ENCODE assay signal across 14 mouse cellular contexts in the genomic region with DNA sequence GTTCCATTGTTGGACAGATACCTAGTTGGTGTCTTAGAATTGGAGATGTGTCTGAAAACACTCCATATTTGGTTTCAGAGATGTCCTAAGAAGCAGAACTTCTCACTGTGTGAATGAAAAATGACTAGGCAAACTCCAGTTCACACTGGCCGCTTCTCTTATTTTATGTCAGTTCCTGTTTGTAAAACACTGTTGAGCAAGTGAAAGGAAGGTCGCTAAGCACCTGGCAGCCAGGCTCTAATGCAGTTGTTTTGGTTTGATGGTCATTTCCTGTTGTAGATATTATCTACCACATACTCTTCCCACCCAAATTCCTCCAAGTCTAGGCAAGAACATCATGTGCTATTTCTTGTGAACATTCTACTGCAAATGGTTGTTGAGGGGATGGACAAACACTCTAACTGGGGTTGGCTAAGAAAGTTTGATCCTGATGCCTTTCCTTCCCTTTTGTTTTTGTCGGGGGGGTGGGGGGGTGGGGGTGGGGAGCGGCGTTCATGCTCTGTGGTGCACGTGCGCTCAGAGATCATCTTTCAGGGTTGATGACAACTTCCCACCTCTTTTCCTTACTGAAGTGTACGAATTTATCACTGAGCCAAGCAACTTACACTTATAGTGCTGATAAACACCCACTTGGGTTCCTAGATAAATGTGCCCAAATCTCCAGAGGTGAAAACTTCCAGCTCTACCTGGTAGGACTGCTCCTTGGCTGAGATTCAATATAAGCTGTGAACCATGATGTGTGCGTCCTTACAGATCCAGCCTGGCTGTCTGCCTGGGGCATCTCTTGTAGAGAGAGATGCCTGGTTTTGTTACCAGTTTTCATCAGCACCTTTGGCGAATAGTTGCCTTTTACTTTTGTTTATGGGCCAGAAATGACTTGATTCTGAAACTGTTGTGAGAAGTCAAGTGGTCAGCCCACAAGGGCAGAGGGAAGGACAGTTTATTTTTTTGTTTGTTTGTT. TPM values are rescaled to one million over a fixed set of nuclear protein-coding genes. Genes with fewer than 3 reads are reported as not detected.
DNase-seq lines count a peak whose midpoint lies in the region; ATAC-seq and TF ChIP-seq lines count a peak whose summit lies in the region.
"Had no signal": no experiment of that assay in that cellular context is flagged by ENCODE, and none has a peak within 500 bp of the region (broad histone marks: within the 10 kb centered on the region; RNA-seq: fewer than 3 reads in every experiment).

No protein-coding gene starts in this region.

- DNase-seq in heart, adult 9 months (ENCODE audit: low spot score in 2 of 2) = peak; percentile 36 to 61
- no peak for DNase-seq in heart, postnatal 36 days
- DNase-seq in thymus, postnatal 14 days = peak; percentile 24
- no peak for DNase-seq in thymus, postnatal 10 days (ENCODE audit: low spot score in 2 of 2)
- peak; percentile 18 for DNase-seq in lung, postnatal 14 days
- DNase-seq in forebrain, postnatal 0 days = no peak
- no peak for DNase-seq in forebrain, embryonic 14.5 days (ENCODE audit: low spot score)
- no peak for DNase-seq in neural tube, embryonic 10.5 days (ENCODE audit: extremely low spot score, low spot score)
- DNase-seq: adrenal gland, postnatal 14 days; cerebellum, postnatal 14 days; kidney, postnatal 10 days; midbrain, embryonic 14.5 days had no signal

- H3K9ac ChIP-seq in forebrain, postnatal 0 days = no peak overlapping the region
- H3K9ac ChIP-seq in forebrain, embryonic 14.5 days (ENCODE audit: low read length) = no peak overlapping the region

- H3K36me3 ChIP-seq in forebrain, postnatal 0 days (ENCODE audit: insufficient read depth) = peaks cover 15% of the 10 kb centered on the region
- H3K36me3 ChIP-seq in forebrain, embryonic 14.5 days (ENCODE audit: control insufficient read depth, insufficient read depth, low read length) = peaks cover 14% of the 10 kb centered on the region

- H3K9me3 ChIP-seq in forebrain, postnatal 0 days (ENCODE audit: low read length) = no peaks in the 10 kb centered on the region
- H3K9me3 ChIP-seq in forebrain, embryonic 14.5 days (replicated peaks; ENCODE audit: control insufficient read depth, low read length) = no peaks in the 10 kb centered on the region
- H3K9me3 ChIP-seq: heart, embryonic 10.5 days had no signal

- H3K4me2 ChIP-seq in forebrain, postnatal 0 days (ENCODE audit: low read depth) = no peak overlapping the region
- H3K4me2 ChIP-seq in forebrain, embryonic 14.5 days (ENCODE audit: low read length) = no peak overlapping the region

- no peak overlapping the region for H3K4me3 ChIP-seq in forebrain, postnatal 0 days (ENCODE audit: low read depth, low read length)
- no peak overlapping the region for H3K4me3 ChIP-seq in forebrain, embryonic 14.5 days (ENCODE audit: low read depth, low read length)

- no peaks in the 10 kb centered on the region for H3K27me3 ChIP-seq in forebrain, postnatal 0 days (ENCODE audit: insufficient read depth, low read length)
- H3K27me3 ChIP-seq in forebrain, embryonic 14.5 days (replicated peaks; ENCODE audit: control insufficient read depth, insufficient read depth, low read length) = no peaks in the 10 kb centered on the region

- ATAC-seq in forebrain, postnatal 0 days = no peak
- ATAC-seq in forebrain, embryonic 14.5 days = no peak

- peaks cover 9% of the 10 kb centered on the region; the same call in 1 of the 2 replicates for H3K4me1 ChIP-seq in forebrain, postnatal 0 days (ENCODE audit: insufficient read depth)
- peaks cover 22% of the 10 kb centered on the region for H3K4me1 ChIP-seq in forebrain, embryonic 14.5 days (ENCODE audit: control insufficient read depth, insufficient read depth, low read length)

- H3K27ac ChIP-seq in forebrain, postnatal 0 days (ENCODE audit: low read depth, low read length) = no peak overlapping the region
- H3K27ac ChIP-seq in forebrain, embryonic 14.5 days (ENCODE audit: low read depth, low read length) = no peak overlapping the region
- H3K27ac ChIP-seq: heart, embryonic 10.5 days had no signal

- intact Hi-C loops in heart, postnatal 36 days (cut with DNase I) = loop anchor here (2.0 kb wide), 1 partner anchor 87 kb away; a partner anchor contains a TSS

- 82% methylated on average over 10 of the region's 10 CpGs for WGBS in forebrain, postnatal 0 days
- 80% methylated on average over 10 of the region's 10 CpGs for WGBS in forebrain, embryonic 14.5 days

- no peak for TF ChIP-seq CTCF in forebrain, postnatal 0 days (IDR thresholded peaks at IDR 0.05; ENCODE audit: low read depth)

RNA-seq across cellular contexts. Expression of a gene that starts 1.7 kb away (rescaled TPM):
- 10 to 100 TPM; 81.0 to 86.9 TPM for total RNA-seq in heart, postnatal 36 days (2021)
- total RNA-seq in forebrain, postnatal 0 days (2014; rRNA removed) = 23.7 and 42.7 TPM in 2 replicates
- polyA plus RNA-seq in forebrain, postnatal 0 days (2015; fragmentation: Nextera tagmentation; extraction: Ambion mirVana) = 65.1 and 77.0 TPM in 2 replicates
- polyA plus RNA-seq in forebrain, embryonic 14.5 days (2014; fragmentation: Nextera tagmentation; extraction: Ambion mirVana) = 79.3 and 92.0 TPM in 2 replicates

RNA-seq across cellular contexts. Expression of a gene that starts 6.6 kb away (rescaled TPM):
- 1 to 10 TPM in 1 of 2 experiments, under 1 TPM in 1; 0.64 to 1.7 TPM for total RNA-seq in heart, postnatal 36 days (2021)
- total RNA-seq in forebrain, postnatal 0 days (2014; rRNA removed) = not detected in 2 replicates
- not detected in 2 replicates for polyA plus RNA-seq in forebrain, postnatal 0 days (2015; fragmentation: Nextera tagmentation; extraction: Ambion mirVana)
- polyA plus RNA-seq in forebrain, embryonic 14.5 days (2014; fragmentation: Nextera tagmentation; extraction: Ambion mirVana) = not detected in 2 replicates
- polyA plus RNA-seq: limb, embryonic 11.5 days had no signal

RNA-seq across cellular contexts. Expression of a gene that starts 16.4 kb away (rescaled TPM):
- under 1 TPM; 0.70 to 0.89 TPM for total RNA-seq in heart, postnatal 36 days (2021)
- total RNA-seq in forebrain, postnatal 0 days (2014; rRNA removed) = 67.3 and 82.1 TPM in 2 replicates
- 61.0 and 63.5 TPM in 2 replicates for polyA plus RNA-seq in forebrain, postnatal 0 days (2015; fragmentation: Nextera tagmentation; extraction: Ambion mirVana)
- polyA plus RNA-seq in forebrain, embryonic 14.5 days (2014; fragmentation: Nextera tagmentation; extraction: Ambion mirVana) = 21.4 and 26.2 TPM in 2 replicates

RNA-seq across cellular contexts. Expression of a gene that starts 40.6 kb away (rescaled TPM):
- 10 to 100 TPM; 19.9 to 26.6 TPM for total RNA-seq in heart, postnatal 36 days (2021)
- 4.5 and 5.3 TPM in 2 replicates for total RNA-seq in forebrain, postnatal 0 days (2014; rRNA removed)
- polyA plus RNA-seq in forebrain, postnatal 0 days (2015; fragmentation: Nextera tagmentation; extraction: Ambion mirVana) = 11.7 and 13.2 TPM in 2 replicates
- 8.3 and 11.2 TPM in 2 replicates for polyA plus RNA-seq in forebrain, embryonic 14.5 days (2014; fragmentation: Nextera tagmentation; extraction: Ambion mirVana)

RNA-seq across cellular contexts. Expression of a gene that starts 48.6 kb away (rescaled TPM):
- total RNA-seq in heart, postnatal 36 days (2021) = 10 to 100 TPM; 22.0 to 23.7 TPM
- 10.0 and 11.3 TPM in 2 replicates for total RNA-seq in forebrain, postnatal 0 days (2014; rRNA removed)
- polyA plus RNA-seq in forebrain, postnatal 0 days (2015; fragmentation: Nextera tagmentation; extraction: Ambion mirVana) = 9.6 and 10.0 TPM in 2 replicates
- 8.6 and 11.6 TPM in 2 replicates for polyA plus RNA-seq in forebrain, embryonic 14.5 days (2014; fragmentation: Nextera tagmentation; extraction: Ambion mirVana)

Comparison
In these comparisons a context has a peak if more than half of its experiments do, and no peak if none do; other contexts are left out.
1. DNase-seq: peak in heart, adult 9 months (2 of 2), thymus, postnatal 14 days (single experiment) and lung, postnatal 14 days (single experiment); none in heart, postnatal 36 days (0 of 2), thymus, postnatal 10 days (0 of 2), forebrain, postnatal 0 days (single experiment), forebrain, embryonic 14.5 days (single experiment) and neural tube, embryonic 10.5 days (single experiment).
2. RNA of a gene that starts 16.4 kb away (total RNA-seq): 67.3 to 82.1 TPM in forebrain, postnatal 0 days; 0.70 to 0.89 TPM in heart, postnatal 36 days; every median in the first group is over 10 times any median in the second.